Mouse (Mus musculus): ENCODE data around the gene Myo18b.

- no peak for TF ChIP-seq CTCF (IDR thresholded peaks at IDR 0.05; ENCODE audit: borderline replicate concordance, insufficient read depth, low read length)
- no peak for TF ChIP-seq POLR2A (IDR thresholded peaks at IDR 0.05; ENCODE audit: low read depth, low read length)
Measured at GRCm38 (mm10) chr5:112790376-112791111, 105.6 kb downstream of the Myo18b start.

Data from embryonic fibroblast, embryonic 13.5 days (primary cell).